Mouse (Mus musculus) intestine, embryonic 14.5 days (tissue): ENCODE data around the gene Prkg1. TPM values are rescaled to one million over a fixed set of nuclear protein-coding genes. Genes with fewer than 3 reads are reported as not detected.
A peak's percentile ranks its signal among the peaks of the same experiment; 100 is the strongest.

ENCODE experiments used
- ATAC-seq: fragments of 200-750 bp; cut with Nextera tagmentation; replicated peaks from 2 replicates; pipeline ENCODE4 v1.8.0; 2017; ENCODE audit warnings: low read depth, moderate number of reproducible peaks, moderate TSS enrichment, moderate library complexity; ENCODE audit not compliant: low FRiP score, low TSS enrichment
- DNase-seq: peaks from one replicate; pipeline ENCODE4 v3.0.0-alpha.2; 2018; ENCODE audit warnings: low spot score
- H3K27ac ChIP-seq: fragments of 300-500 bp; sonication (generic); 2 replicates; pipeline ENCODE4 v1.5.1; 2014; ENCODE audit warnings: low read depth, mild to moderate bottlenecking, control low read depth
- H3K27me3 ChIP-seq: fragments of 300-500 bp; sonication (generic); replicated peaks from 2 replicates; pipeline ENCODE4 v1.6.1; 2014; ENCODE audit warnings: low read length, control low read depth; ENCODE audit not compliant: control insufficient read depth, insufficient read depth
- H3K36me3 ChIP-seq: fragments of 300-500 bp; sonication (generic); 2 replicates; pipeline ENCODE4 v1.6.1; 2014; ENCODE audit warnings: low read length, control low read depth; ENCODE audit not compliant: control insufficient read depth, insufficient read depth
- H3K4me1 ChIP-seq: fragments of 300-500 bp; sonication (generic); replicated peaks from 2 replicates; pipeline ENCODE4 v1.6.1; 2014; ENCODE audit warnings: low read length, control low read depth, mixed read lengths; ENCODE audit not compliant: control insufficient read depth, insufficient read depth
- H3K4me2 ChIP-seq: fragments of 300-500 bp; sonication (generic); 2 replicates; pipeline ENCODE4 v1.6.1; 2014; ENCODE audit warnings: low read length
- H3K4me3 ChIP-seq: fragments of 300-500 bp; sonication (generic); 2 replicates; pipeline ENCODE4 v1.5.1; 2014; ENCODE audit warnings: low read depth, low read length, control low read depth, mixed read lengths
- H3K9ac ChIP-seq: fragments of 300-500 bp; sonication (generic); 2 replicates; pipeline ENCODE4 v1.6.1; 2014; ENCODE audit warnings: mild to moderate bottlenecking, low read length
- H3K9me3 ChIP-seq: fragments of 300-500 bp; sonication (generic); 2 replicates; pipeline ENCODE4 v1.6.1; 2016; ENCODE audit warnings: low read length, control low read depth; ENCODE audit not compliant: control insufficient read depth
- WGBS: fragments of 180-500 bp; shearing (Covaris S2); extraction: QIAGEN DNeasy Blood & Tissue Kit; methylation state at CpG from one replicate; pipeline ENCODE4 v1.1.7; 2014; 5-methylcytosine and 5-hydroxymethylcytosine counted together
- polyA plus RNA-seq: library from polyadenylated mRNA; unstranded; fragments of >200 nt; fragmentation: Nextera tagmentation; extraction: Ambion mirVana; gene quantifications from 2 replicates; pipeline ENCODE4 v1.2.1, GENCODE M21; 2014

Prkg1 gene
- polyA plus RNA-seq, 1 experiment from 2014 or later = 14.2 TPM

- Histone ChIP-seq H3K9me3 (no peaks in the 10 kb centered on the region), H3K4me2 (no peak overlapping the region), H3K27ac (no peak overlapping the region), H3K9ac (no peak overlapping the region), H3K4me3 (no peak overlapping the region), H3K27me3 (no peaks in the 10 kb centered on the region), H3K4me1 (no peaks in the 10 kb centered on the region), H3K36me3 (no peaks in the 10 kb centered on the region)
- DNase-seq (no peak), ATAC-seq (no peak)
- whole genome bisulfite sequencing = 85% methylated on average over 3 of the region's 3 CpGs
Measured at GRCm38 (mm10) chr19:30613150-30613865, 1151.5 kb downstream of the Prkg1 start.

GRCm38 (mm10) chr19:30586366-30586765 is 1178.5 kb downstream of the Prkg1 start:
- Histone ChIP-seq H3K4me1 (no peaks in the 10 kb centered on the region), H3K4me3 (no peak overlapping the region), H3K9ac (no peak overlapping the region), H3K9me3 (no peaks in the 10 kb centered on the region), H3K36me3 (no peaks in the 10 kb centered on the region), H3K27ac (no peak overlapping the region), H3K4me2 (no peak overlapping the region), H3K27me3 (no peaks in the 10 kb centered on the region)
- WGBS = 79% methylated on average over 3 of the region's 3 CpGs
- ATAC-seq = no peak
- DNase-seq = no peak

- H3K4me2 ChIP-seq = no peak overlapping the region
- 79% methylated on average over 6 of the region's 6 CpGs for WGBS
Measured at GRCm38 (mm10) chr19:30564516-30564915, 1200.3 kb downstream of the Prkg1 start.

GRCm38 (mm10) chr19:30563876-30564275 is 1201.0 kb downstream of the Prkg1 start:
- Histone ChIP-seq H3K9me3 (0 out of 2 replicates have a peak, but pooled peaks cover 5% of the 10 kb centered on the region), H3K9ac (no peak overlapping the region), H3K27ac (no peak overlapping the region), H3K36me3 (no peaks in the 10 kb centered on the region), H3K27me3 (no peaks in the 10 kb centered on the region), H3K4me3 (no peak overlapping the region), H3K4me1 (no peaks in the 10 kb centered on the region), H3K4me2 (no peak overlapping the region)
- ATAC-seq (no peak), DNase-seq (no peak)
- WGBS = 61% methylated on average over 3 of the region's 3 CpGs

More at GRCm38 (mm10) chr19:30564516-30564915, 1200.3 kb downstream of the Prkg1 start:
- Histone ChIP-seq H3K9ac (no peak overlapping the region), H3K9me3 (0 out of 2 replicates have a peak, but pooled peaks cover 5% of the 10 kb centered on the region), H3K4me3 (no peak overlapping the region), H3K27ac (no peak overlapping the region), H3K4me1 (no peaks in the 10 kb centered on the region), H3K27me3 (no peaks in the 10 kb centered on the region), H3K36me3 (no peaks in the 10 kb centered on the region)
- DNase-seq (no peak), ATAC-seq (no peak)

- Histone ChIP-seq H3K9me3 (0 out of 2 replicates have a peak, but pooled peaks cover 5% of the 10 kb centered on the region), H3K4me3 (no peak overlapping the region), H3K4me1 (0 out of 2 replicates have a peak, but pooled peaks cover 3% of the 10 kb centered on the region), H3K27me3 (peaks cover 5% of the 10 kb centered on the region; the same call in 1 of the 2 replicates), H3K27ac (no peak overlapping the region), H3K9ac (no peak overlapping the region), H3K4me2 (no peak overlapping the region), H3K36me3 (no peaks in the 10 kb centered on the region)
- DNase-seq = no peak
- ATAC-seq = no peak
Measured at GRCm38 (mm10) chr19:30558024-30558423, 1206.8 kb downstream of the Prkg1 start.

- H3K4me1 ChIP-seq = peaks cover 9% of the 10 kb centered on the region; the same call in 1 of the 2 replicates
- no peaks in the 10 kb centered on the region for H3K36me3 ChIP-seq
- H3K27ac ChIP-seq = no peak overlapping the region
- H3K4me3 ChIP-seq = peak overlapping the region; percentile 20
- peaks cover 29% of the 10 kb centered on the region for H3K27me3 ChIP-seq
- 0% methylated on average over 12 of the region's 12 CpGs for WGBS
- peak overlapping the region; percentile 58 for H3K4me2 ChIP-seq
- H3K9me3 ChIP-seq = no peaks in the 10 kb centered on the region
- H3K9ac ChIP-seq = 0 out of 2 replicates have a peak overlapping the region, but pooled peaks have one; percentile 16
- peak; percentile 92 for DNase-seq
- peak; percentile 62; the same call in 1 of the 2 replicates for ATAC-seq
Measured at GRCm38 (mm10) chr19:30554467-30554881, 1210.4 kb downstream of the Prkg1 start.

GRCm38 (mm10) chr19:30553740-30554139 is 1211.1 kb downstream of the Prkg1 start:
- Histone ChIP-seq H3K4me2 (no peak overlapping the region), H3K9ac (no peak overlapping the region), H3K9me3 (no peaks in the 10 kb centered on the region), H3K27me3 (peaks cover 36% of the 10 kb centered on the region), H3K4me1 (peaks cover 17% of the 10 kb centered on the region), H3K27ac (no peak overlapping the region), H3K4me3 (no peak overlapping the region), H3K36me3 (no peaks in the 10 kb centered on the region)
- DNase-seq = no peak
- no peak for ATAC-seq
- WGBS = 25% methylated on average over 4 of the region's 4 CpGs

GRCm38 (mm10) chr19:30552260-30552659 is 1212.6 kb downstream of the Prkg1 start:
- Histone ChIP-seq H3K27me3 (peaks cover 51% of the 10 kb centered on the region), H3K27ac (no peak overlapping the region), H3K9ac (no peak overlapping the region), H3K4me1 (peaks cover 17% of the 10 kb centered on the region), H3K9me3 (no peaks in the 10 kb centered on the region), H3K36me3 (no peaks in the 10 kb centered on the region), H3K4me2 (no peak overlapping the region), H3K4me3 (no peak overlapping the region)
- WGBS = 68% methylated on average over 8 of the region's 8 CpGs
- no peak for DNase-seq
- no peak for ATAC-seq
